Mouse (Mus musculus) hindbrain, embryonic 14.5 days (tissue): ENCODE measurements at regions not wholly inside any gene's neighbourhood (a gene's known extent, or its start where the extent isn't known, plus 50 kb on each side); places are given as distances from the start of the nearest gene placed in this dataset.

Experiments
- ATAC-seq: fragments of 200-750 bp; cut with Nextera tagmentation; 2 replicates; pipeline ENCODE4 v1.8.0; 2017; ENCODE audit warnings: moderate number of reproducible peaks, mild to moderate bottlenecking, moderate TSS enrichment, moderate library complexity; ENCODE audit not compliant: low FRiP score
- DNase-seq: peaks from one replicate; pipeline ENCODE4 v3.0.0-alpha.2; 2015; ENCODE audit warnings: low spot score
- H3K27ac ChIP-seq: fragments of 300-500 bp; sonication (generic); 2 replicates; pipeline ENCODE4 v1.5.1; 2014; ENCODE audit warnings: mild to moderate bottlenecking, moderate library complexity
- H3K27me3 ChIP-seq: fragments of 300-500 bp; sonication (generic); 2 replicates; pipeline ENCODE4 v1.6.1; 2014; ENCODE audit warnings: mild to moderate bottlenecking, low read length, mixed read lengths; ENCODE audit not compliant: control insufficient read depth, insufficient read depth
- H3K36me3 ChIP-seq: fragments of 300-500 bp; sonication (generic); replicated peaks from 2 replicates; pipeline ENCODE4 v1.6.1; 2014; ENCODE audit not compliant: control insufficient read depth, insufficient read depth
- H3K4me1 ChIP-seq: fragments of 300-500 bp; sonication (generic); replicated peaks from 2 replicates; pipeline ENCODE4 v1.6.1; 2014; ENCODE audit warnings: antibody characterized with exemption, low read length, mixed read lengths; ENCODE audit not compliant: control insufficient read depth, insufficient read depth
- H3K4me2 ChIP-seq: fragments of 300-500 bp; sonication (generic); replicated peaks from 2 replicates; pipeline ENCODE4 v1.6.1; 2014; ENCODE audit warnings: mild to moderate bottlenecking, moderate library complexity
- H3K4me3 ChIP-seq: fragments of 300-500 bp; sonication (generic); replicated peaks from 2 replicates; pipeline ENCODE4 v1.5.1; 2014; ENCODE audit warnings: mild to moderate bottlenecking, low read length
- H3K9ac ChIP-seq: fragments of 300-500 bp; sonication (generic); 2 replicates; pipeline ENCODE4 v1.6.1; 2014
- H3K9me3 ChIP-seq: fragments of 300-500 bp; sonication (generic); 2 replicates; pipeline ENCODE4 v1.6.1; 2016; ENCODE audit warnings: low read length; ENCODE audit not compliant: control insufficient read depth
- WGBS: fragments of 180-500 bp; shearing (Covaris S2); extraction: QIAGEN DNeasy Blood & Tissue Kit; methylation state at CpG from one replicate; pipeline ENCODE4 v1.1.7; 2014; 5-methylcytosine and 5-hydroxymethylcytosine counted together

GRCm38 (mm10) chr1:193778181-193778580 lies 408.1 kb upstream of the Camk1g start:
- H3K9me3 ChIP-seq, result no peaks in the 10 kb centered on the region
- no peak overlapping the region for H3K4me3 ChIP-seq
- 41% methylated on average over 1 of the region's 1 CpGs for WGBS
- H3K4me2 ChIP-seq, result no peak overlapping the region
- no peaks in the 10 kb centered on the region for H3K27me3 ChIP-seq
- H3K4me1 ChIP-seq, result no peaks in the 10 kb centered on the region
- H3K9ac ChIP-seq, result no peak overlapping the region
- H3K27ac ChIP-seq, result no peak overlapping the region
- no peak for DNase-seq
- ATAC-seq, result no peak
- no peaks in the 10 kb centered on the region for H3K36me3 ChIP-seq

DNA sequence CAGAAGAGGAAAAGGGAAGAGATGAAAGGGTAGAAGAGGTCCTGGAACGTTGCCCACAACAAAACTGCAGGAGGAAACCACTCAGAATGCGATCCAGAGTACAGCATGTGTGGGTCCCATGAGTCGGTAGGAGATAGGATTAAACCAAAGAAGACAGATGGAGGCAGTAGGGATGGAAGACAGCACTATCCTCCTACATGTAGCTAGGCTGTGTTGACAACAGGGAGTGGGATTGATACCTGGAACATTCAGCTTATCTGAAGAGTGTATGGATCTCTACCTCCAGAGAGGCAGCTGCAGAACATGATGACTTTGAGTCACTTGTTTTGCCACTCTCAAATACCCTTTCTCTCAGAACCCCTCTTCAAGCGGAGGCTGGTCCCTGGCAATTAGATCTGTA lies 399.4 kb upstream of the Camk1g start:
- H3K9me3 ChIP-seq, result no peaks in the 10 kb centered on the region
- H3K36me3 ChIP-seq, result no peaks in the 10 kb centered on the region
- WGBS, result 80% methylated on average over 4 of the region's 4 CpGs
- no peak overlapping the region for H3K9ac ChIP-seq
- H3K4me2 ChIP-seq, result no peak overlapping the region
- no peak overlapping the region for H3K27ac ChIP-seq
- H3K4me1 ChIP-seq, result no peaks in the 10 kb centered on the region
- DNase-seq, result no peak
- no peak for ATAC-seq
- H3K4me3 ChIP-seq, result no peak overlapping the region
- no peaks in the 10 kb centered on the region for H3K27me3 ChIP-seq

DNA sequence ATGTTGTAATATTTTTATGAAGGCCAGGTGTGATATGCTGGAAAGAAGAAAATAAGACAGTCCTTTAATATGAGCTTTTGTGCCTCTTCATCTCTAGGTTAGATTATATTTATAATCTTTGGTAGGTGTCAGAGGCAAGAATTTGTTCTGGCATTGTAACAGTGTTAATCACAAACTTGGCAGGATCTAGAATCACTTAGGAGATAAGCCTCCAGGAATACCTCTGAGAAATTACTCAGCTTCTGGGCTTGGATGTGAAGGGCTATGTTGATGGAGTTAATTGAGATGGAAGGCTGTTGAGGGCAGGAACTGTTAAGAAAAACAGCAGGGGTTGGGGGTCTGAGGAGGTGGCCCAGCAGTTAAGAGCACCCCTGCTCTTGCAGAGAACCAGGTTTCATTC lies 394.0 kb upstream of the Camk1g start:
- Histone ChIP-seq H3K27me3 (no peaks in the 10 kb centered on the region), H3K4me2 (no peak overlapping the region), H3K4me3 (no peak overlapping the region), H3K27ac (no peak overlapping the region), H3K36me3 (no peaks in the 10 kb centered on the region), H3K9ac (no peak overlapping the region), H3K4me1 (no peaks in the 10 kb centered on the region), H3K9me3 (0 out of 2 replicates have a peak, but pooled peaks cover under 1% of the 10 kb centered on the region)
- no peak for DNase-seq
- no peak for ATAC-seq

- DNase-seq (no peak), ATAC-seq (peak; percentile 59; the same call in 1 of the 2 replicates)
- Histone ChIP-seq H3K4me1 (peaks cover 6% of the 10 kb centered on the region), H3K9me3 (no peaks in the 10 kb centered on the region), H3K9ac (no peak overlapping the region), H3K4me3 (no peak overlapping the region), H3K36me3 (no peaks in the 10 kb centered on the region), H3K27ac (no peak overlapping the region), H3K27me3 (no peaks in the 10 kb centered on the region), H3K4me2 (no peak overlapping the region)
- WGBS, result 28% methylated on average over 4 of the region's 4 CpGs
Measured at GRCm38 (mm10) chr1:193751819-193752251, 381.7 kb upstream of the Camk1g start.

GRCm38 (mm10) chr1:193750929-193751328 lies 380.8 kb upstream of the Camk1g start:
- no peak overlapping the region for H3K9ac ChIP-seq
- DNase-seq, result no peak
- H3K4me2 ChIP-seq, result no peak overlapping the region
- no peaks in the 10 kb centered on the region for H3K9me3 ChIP-seq
- no peak overlapping the region for H3K27ac ChIP-seq
- no peaks in the 10 kb centered on the region for H3K27me3 ChIP-seq
- 79% methylated on average over 4 of the region's 4 CpGs for WGBS
- no peaks in the 10 kb centered on the region for H3K36me3 ChIP-seq
- H3K4me3 ChIP-seq, result no peak overlapping the region
- ATAC-seq, result no peak
- peaks cover 6% of the 10 kb centered on the region for H3K4me1 ChIP-seq

DNA sequence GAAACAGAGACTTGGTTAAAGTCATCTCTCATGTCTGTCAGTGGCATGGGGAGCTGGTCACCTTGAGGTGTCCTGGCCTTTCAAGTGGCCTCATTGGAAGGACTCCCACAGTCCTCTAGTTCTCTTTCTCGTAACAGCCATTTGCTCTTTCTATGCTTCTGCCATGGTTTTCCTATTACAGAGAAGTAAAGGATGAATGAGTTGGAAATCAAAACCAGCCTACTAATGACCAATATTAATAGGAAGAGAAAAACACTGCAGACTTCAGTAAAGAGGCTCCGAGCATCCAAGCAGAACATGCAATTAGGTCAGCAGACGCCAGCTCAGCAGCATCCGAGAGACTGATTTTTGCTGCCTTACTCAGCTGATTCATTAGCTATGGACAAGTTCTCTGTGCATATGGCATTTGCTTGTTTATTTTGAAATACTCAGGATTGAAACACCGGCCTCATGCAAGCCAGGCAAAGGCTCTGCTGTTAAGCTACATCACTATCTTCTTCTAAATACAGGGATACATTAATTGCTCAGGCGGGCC lies 377.4 kb upstream of the Camk1g start:
- Histone ChIP-seq H3K9ac (no peak overlapping the region), H3K4me1 (peaks cover 6% of the 10 kb centered on the region), H3K27me3 (no peaks in the 10 kb centered on the region), H3K4me3 (no peak overlapping the region), H3K9me3 (no peaks in the 10 kb centered on the region), H3K36me3 (no peaks in the 10 kb centered on the region), H3K4me2 (no peak overlapping the region), H3K27ac (peak overlapping the region; percentile 57)
- no peak for ATAC-seq
- no peak for DNase-seq
- WGBS, result 59% methylated on average over 6 of the region's 6 CpGs

- no peak for DNase-seq
- Histone ChIP-seq H3K27me3 (no peaks in the 10 kb centered on the region), H3K27ac (no peak overlapping the region), H3K9me3 (no peaks in the 10 kb centered on the region), H3K4me1 (peaks cover 6% of the 10 kb centered on the region; the same call in 1 of the 2 replicates), H3K4me3 (no peak overlapping the region), H3K36me3 (no peaks in the 10 kb centered on the region), H3K9ac (no peak overlapping the region), H3K4me2 (no peak overlapping the region)
- ATAC-seq, result no peak
- WGBS, result 98% methylated on average over 2 of the region's 2 CpGs
Measured at GRCm38 (mm10) chr1:193742688-193743087, 372.6 kb upstream of the Camk1g start.

DNA sequence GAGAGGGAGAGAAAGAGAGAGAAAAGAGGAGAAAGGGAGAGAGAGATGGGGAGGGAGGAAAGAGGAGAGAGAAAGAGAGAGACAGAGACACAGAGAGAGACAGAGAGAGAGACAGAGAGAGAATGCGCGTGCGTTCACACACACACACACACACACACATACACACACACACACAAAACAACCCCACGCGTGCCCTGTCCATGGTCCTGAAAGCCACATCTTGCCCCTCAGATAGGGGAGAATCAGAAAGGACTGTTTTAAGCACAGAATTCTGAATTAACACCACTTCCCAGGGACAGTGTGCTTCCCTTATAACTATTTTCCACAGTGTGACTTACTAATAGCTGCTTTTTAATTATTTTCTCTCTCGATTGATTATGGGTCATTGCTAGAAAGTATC lies 368.7 kb upstream of the Camk1g start:
- no peak overlapping the region for H3K4me2 ChIP-seq
- H3K36me3 ChIP-seq, result no peaks in the 10 kb centered on the region
- no peak overlapping the region for H3K27ac ChIP-seq
- WGBS, result 64% methylated on average over 6 of the region's 6 CpGs
- DNase-seq (no peak), ATAC-seq (no peak)
- no peak overlapping the region for H3K4me3 ChIP-seq
- H3K9me3 ChIP-seq, result no peaks in the 10 kb centered on the region
- H3K27me3 ChIP-seq, result no peaks in the 10 kb centered on the region
- H3K4me1 ChIP-seq, result no peaks in the 10 kb centered on the region; the same call in 1 of the 2 replicates
- H3K9ac ChIP-seq, result no peak overlapping the region

- Histone ChIP-seq H3K27me3 (no peaks in the 10 kb centered on the region), H3K9me3 (no peaks in the 10 kb centered on the region), H3K4me2 (no peak overlapping the region), H3K4me3 (no peak overlapping the region), H3K9ac (no peak overlapping the region), H3K27ac (no peak overlapping the region), H3K36me3 (no peaks in the 10 kb centered on the region), H3K4me1 (peaks cover 9% of the 10 kb centered on the region; the same call in 1 of the 2 replicates)
- DNase-seq (no peak), ATAC-seq (no peak)
- WGBS, result 90% methylated on average over 1 of the region's 1 CpGs
Measured at GRCm38 (mm10) chr1:193735949-193736518, 365.9 kb upstream of the Camk1g start.
